Mouse (Mus musculus) ES-Bruce4 (cell line): ENCODE results near the gene Ifit3b. TPM values are rescaled to one million over a fixed set of nuclear protein-coding genes. Genes with fewer than 3 reads are reported as not detected.
"Not testable (repeated sequence)": the region's sequence is repeated elsewhere in the genome, so short reads cannot be mapped to it uniquely, and the experiment has no call there.

ENCODE experiments used
- H3K27ac ChIP-seq: 2 replicates; pipeline ENCODE4 v1.5.1; 2012; ENCODE audit warnings: low read length, inconsistent platforms; ENCODE audit not compliant: insufficient read depth
- H3K27me3 ChIP-seq: 2 replicates; pipeline ENCODE4 v1.6.1; 2012; ENCODE audit warnings: mild to moderate bottlenecking, low read length, inconsistent platforms; ENCODE audit not compliant: control insufficient read depth, poor library complexity, insufficient read depth, severe bottlenecking
- H3K36me3 ChIP-seq: 2 replicates; pipeline ENCODE4 v1.6.1; 2012; ENCODE audit warnings: inconsistent platforms, mild to moderate bottlenecking, low read length, moderate library complexity; ENCODE audit not compliant: control insufficient read depth, poor library complexity, insufficient read depth, severe bottlenecking
- H3K4me1 ChIP-seq: one replicate; pipeline ENCODE4 v1.8.1; 2011; ENCODE audit warnings: low read length; ENCODE audit not compliant: control insufficient read depth, insufficient read depth
- H3K4me3 ChIP-seq: 2 replicates; pipeline ENCODE4 v1.5.1; 2011; ENCODE audit warnings: low read depth, mild to moderate bottlenecking, low read length
- H3K9ac ChIP-seq: 2 replicates; pipeline ENCODE4 v1.6.1; 2012; ENCODE audit warnings: low read depth, mild to moderate bottlenecking, inconsistent platforms; ENCODE audit not compliant: poor library complexity, severe bottlenecking
- H3K9me3 ChIP-seq: replicated peaks from 2 replicates; pipeline ENCODE4 v1.6.1; 2012; ENCODE audit warnings: mild to moderate bottlenecking, low read length, inconsistent platforms; ENCODE audit not compliant: control insufficient read depth, poor library complexity, insufficient read depth, severe bottlenecking
- CTCF ChIP-seq: IDR thresholded peaks from one replicate; pipeline ENCODE4 v1.8.1; 2011; ENCODE audit warnings: low read depth, low read length
- EP300 ChIP-seq: IDR thresholded peaks from 2 replicates; pipeline ENCODE4 v1.6.1; 2011; ENCODE audit warnings: low read depth, low read length; ENCODE audit not compliant: insufficient read depth
- POLR2A ChIP-seq: IDR thresholded peaks from one replicate; pipeline ENCODE4 v1.8.1; 2011; ENCODE audit warnings: low read length; ENCODE audit not compliant: insufficient read depth
- polyA plus RNA-seq: library from polyadenylated mRNA; stranded (reverse); fragments of >200 nt; gene quantifications from 2 replicates; pipeline ENCODE4 v1.2.4, GENCODE M21; 2011; ENCODE audit warnings: low read depth; ENCODE audit not compliant: missing spikeins, insufficient read depth, insufficient read length

Gene Ifit3b
- polyA plus RNA-seq, 1 experiment: not detected

GRCm38 (mm10) chr19:34627496-34627895, 19.7 kb downstream of the Ifit3b start:
- Histone ChIP-seq H3K36me3 (no peaks in the 10 kb centered on the region), H3K9ac (no peak overlapping the region), H3K4me1 (no peaks in the 10 kb centered on the region), H3K9me3 (no peaks in the 10 kb centered on the region), H3K27me3 (no peaks in the 10 kb centered on the region), H3K4me3 (no peak overlapping the region), H3K27ac (no peak overlapping the region)
- no peak for TF ChIP-seq POLR2A
- TF ChIP-seq CTCF: no peak
- no peak for TF ChIP-seq EP300

GRCm38 (mm10) chr19:34631487-34631886, 23.7 kb downstream of the Ifit3b start:
- Histone ChIP-seq H3K9me3 (no peaks in the 10 kb centered on the region), H3K27ac (no peak overlapping the region), H3K27me3 (no peaks in the 10 kb centered on the region), H3K4me3 (no peak overlapping the region), H3K9ac (no peak overlapping the region), H3K36me3 (no peaks in the 10 kb centered on the region), H3K4me1 (no peaks in the 10 kb centered on the region)
- TF ChIP-seq EP300 (no peak), POLR2A (no peak), CTCF (no peak)

GRCm38 (mm10) chr19:34633484-34633883, 25.7 kb downstream of the Ifit3b start:
- Histone ChIP-seq H3K9ac (no peak overlapping the region), H3K27ac (no peak overlapping the region), H3K4me1 (no peaks in the 10 kb centered on the region), H3K4me3 (no peak overlapping the region), H3K36me3 (no peaks in the 10 kb centered on the region), H3K9me3 (no peaks in the 10 kb centered on the region), H3K27me3 (no peaks in the 10 kb centered on the region)
- TF ChIP-seq POLR2A (no peak), CTCF (no peak), EP300 (no peak)

- H3K27me3 ChIP-seq: no peaks in the 10 kb centered on the region
- no peak overlapping the region for H3K27ac ChIP-seq
- H3K9me3 ChIP-seq: no peaks in the 10 kb centered on the region
- no peaks in the 10 kb centered on the region for H3K4me1 ChIP-seq
- TF ChIP-seq CTCF (peak; percentile 60), EP300 (no peak), POLR2A (no peak)
- no peak overlapping the region for H3K4me3 ChIP-seq
- H3K9ac ChIP-seq: no peak overlapping the region
- no peaks in the 10 kb centered on the region for H3K36me3 ChIP-seq
Observed at GRCm38 (mm10) chr19:34636933-34637557, 29.3 kb downstream of the Ifit3b start.

GRCm38 (mm10) chr19:34640623-34641022, 32.9 kb downstream of the Ifit3b start, which contains the start of the genes Ifit1bl2 and Ifit1:
Gene Ifit1bl2 (minus strand): TSS chr19:34640743.
Gene Ifit1 (plus strand): TSS chr19:34640871.
- no peaks in the 10 kb centered on the region for H3K4me1 ChIP-seq
- H3K27me3 ChIP-seq: no peaks in the 10 kb centered on the region
- H3K9me3 ChIP-seq: no peaks in the 10 kb centered on the region
- no peak for TF ChIP-seq POLR2A
- no peak for TF ChIP-seq CTCF
- TF ChIP-seq EP300: no peak
- H3K36me3 ChIP-seq: no peaks in the 10 kb centered on the region
- H3K9ac ChIP-seq: no peak within 1 kb of the TSS
- no peak within 1 kb of the TSS for H3K4me3 ChIP-seq
- no peak within 1 kb of the TSS for H3K27ac ChIP-seq

GRCm38 (mm10) chr19:34642616-34643015, 34.8 kb downstream of the Ifit3b start:
- H3K27ac ChIP-seq: no peak overlapping the region
- no peaks in the 10 kb centered on the region for H3K4me1 ChIP-seq
- no peak overlapping the region for H3K4me3 ChIP-seq
- no peaks in the 10 kb centered on the region for H3K9me3 ChIP-seq
- H3K36me3 ChIP-seq: no peaks in the 10 kb centered on the region
- H3K27me3 ChIP-seq: no peaks in the 10 kb centered on the region
- no peak overlapping the region for H3K9ac ChIP-seq
- TF ChIP-seq CTCF: no peak
- TF ChIP-seq EP300: no peak
- TF ChIP-seq POLR2A: no peak

GRCm38 (mm10) chr19:34647630-34648029, 39.9 kb downstream of the Ifit3b start:
- not testable (repeated sequence) for H3K36me3 ChIP-seq, H3K4me3 ChIP-seq, H3K9ac ChIP-seq, H3K27ac ChIP-seq, H3K4me1 ChIP-seq, H3K27me3 ChIP-seq, H3K9me3 ChIP-seq
